Mouse (Mus musculus) ES-E14 (cell line): ENCODE measurements around the gene Nos1ap. TPM values are rescaled to one million over a fixed set of nuclear protein-coding genes. Genes with fewer than 3 reads are reported as not detected.

Experiments used
- DNase-seq: peaks from one replicate; pipeline ENCODE4 v3.0.0-alpha.2; 2013; ENCODE audit warnings: low read depth, low spot score
- H3K27ac ChIP-seq: 2 replicates; pipeline ENCODE4 v1.5.1; 2012; ENCODE audit warnings: low read depth, mild to moderate bottlenecking, low read length, moderate library complexity, mixed read lengths; ENCODE audit not compliant: poor library complexity, insufficient read depth, severe bottlenecking
- H3K36me3 ChIP-seq: 2 replicates; pipeline ENCODE4 v1.6.1; 2012; ENCODE audit warnings: mild to moderate bottlenecking, low read length, moderate library complexity, mixed read lengths; ENCODE audit not compliant: control insufficient read depth, poor library complexity, insufficient read depth, severe bottlenecking
- H3K4me1 ChIP-seq, 2 experiments: fragments of 150-350 bp in 1 of 2; sonication (generic) in 1 of 2; 2 replicates each; pipeline ENCODE4 v1.6.1; 2012; ENCODE audit warnings: low read length in 2 of 2, mild to moderate bottlenecking in 1 of 2, mixed read lengths in 1 of 2; ENCODE audit not compliant: control insufficient read depth in 2 of 2, insufficient read depth in 2 of 2, poor library complexity in 1 of 2
- H3K4me3 ChIP-seq, 2 experiments: fragments of 150-350 bp in 1 of 2; sonication (generic) in 1 of 2; 2 replicates each; pipeline ENCODE4 v1.5.1; 2012; ENCODE audit warnings: low read length in 2 of 2, low read depth in 1 of 2, mild to moderate bottlenecking in 1 of 2, mixed read lengths in 1 of 2; ENCODE audit not compliant: insufficient read depth in 1 of 2, poor library complexity in 1 of 2, severe bottlenecking in 1 of 2
- H3K9ac ChIP-seq: 2 replicates; pipeline ENCODE4 v1.6.1; 2012; ENCODE audit warnings: low read depth, mild to moderate bottlenecking, low read length, mixed read lengths; ENCODE audit not compliant: poor library complexity, insufficient read depth, severe bottlenecking
- H3K9me3 ChIP-seq: fragments of 150-350 bp; sonication (generic); 2 replicates; pipeline ENCODE4 v1.6.1; 2012; ENCODE audit warnings: low read depth, mild to moderate bottlenecking, low read length; ENCODE audit not compliant: control insufficient read depth, insufficient read depth
- CHD2 ChIP-seq: IDR thresholded peaks from 2 replicates; pipeline ENCODE4 v1.6.1; 2014; ENCODE audit warnings: mild to moderate bottlenecking, low read depth, low read length, inconsistent platforms
- HCFC1 ChIP-seq: IDR thresholded peaks from 2 replicates; pipeline ENCODE4 v1.6.1; 2012; ENCODE audit warnings: low read length, inconsistent platforms, borderline replicate concordance; ENCODE audit not compliant: insufficient read depth
- MAFK ChIP-seq: IDR thresholded peaks from 2 replicates; pipeline ENCODE4 v1.6.1; 2014; ENCODE audit warnings: mild to moderate bottlenecking, low read depth, low read length, inconsistent platforms; ENCODE audit not compliant: insufficient read depth
- ZC3H11A ChIP-seq: IDR thresholded peaks from 2 replicates; pipeline ENCODE4 v1.6.1; 2012; ENCODE audit warnings: low read depth, mild to moderate bottlenecking, inconsistent platforms, low read length, borderline replicate concordance
- ZNF384 ChIP-seq: IDR thresholded peaks from 2 replicates; pipeline ENCODE4 v1.6.1; 2012; ENCODE audit warnings: low read depth, low read length, inconsistent platforms
- in situ Hi-C, 2 experiments: fragments of 600-800 bp; cut with MboI; formaldehyde crosslinking; loops; one replicate each; pipeline ENCODE4 v1.15.1; 2025; ENCODE audit warnings: low sequenced_read_pairs in 2 of 2, inconsistent platforms in 1 of 2; ENCODE audit not compliant: unreplicated experiment in 2 of 2
- total RNA-seq: library from RNA; depleted of rRNA; stranded (reverse); fragments of 300-350 nt; gene quantifications from 2 replicates; pipeline ENCODE4 v1.2.3, GENCODE M21; 2012

The Nos1ap gene
- total RNA-seq, 1 experiment: 0.49 TPM

DNA sequence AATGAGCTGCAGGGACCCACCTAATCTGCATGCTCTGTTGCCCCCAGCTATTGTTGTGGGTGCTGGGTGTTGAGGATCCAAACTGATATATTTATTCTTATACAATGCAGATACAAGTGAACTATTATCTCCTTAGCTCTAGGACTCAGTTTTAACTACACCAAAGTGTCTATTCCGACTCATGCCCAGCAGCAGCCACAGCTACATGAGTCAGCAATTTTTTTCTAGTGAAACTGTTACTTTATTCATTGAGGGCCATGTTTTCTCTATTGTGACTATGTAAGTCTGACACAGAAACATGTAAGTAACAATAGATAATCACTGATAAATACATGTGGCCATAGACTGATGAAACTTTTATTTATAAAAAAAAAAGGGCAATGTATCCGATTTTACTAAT lies 184.5 kb downstream of the Nos1ap start:
- TF ChIP-seq CHD2 (no peak), MAFK (no peak), ZC3H11A (no peak), HCFC1 (no peak), ZNF384 (no peak)
- in situ Hi-C loops: no loop called here
- no peak overlapping the region for H3K27ac ChIP-seq
- no peak for DNase-seq
- H3K9me3 ChIP-seq: no peaks in the 10 kb centered on the region
- H3K4me3 ChIP-seq: no peak overlapping the region
- no peaks in the 10 kb centered on the region for H3K36me3 ChIP-seq
- H3K9ac ChIP-seq: no peak overlapping the region
- H3K4me1 ChIP-seq: peaks cover 0 to 2% of the 10 kb centered on the region in 2 experiments; a peak in 1 of 4 replicates

DNA sequence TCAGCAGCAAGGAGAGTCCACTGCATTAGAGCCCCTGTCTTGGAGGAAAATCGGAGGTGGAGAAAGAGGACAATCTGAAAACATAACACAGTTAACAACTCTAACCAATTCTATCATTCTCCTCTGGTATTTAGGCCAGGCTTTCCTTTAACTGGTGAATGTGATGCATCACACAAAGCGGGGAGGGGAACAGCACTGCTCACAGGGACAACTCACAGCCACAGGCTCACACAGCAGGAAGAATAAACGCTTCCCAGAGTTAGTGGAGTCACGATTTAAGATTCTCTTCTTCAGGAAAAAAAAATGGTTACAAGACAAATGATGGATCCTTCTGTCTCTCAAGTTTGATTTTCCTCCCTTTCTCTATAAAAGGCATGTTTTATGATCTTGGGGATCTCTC lies 187.0 kb downstream of the Nos1ap start:
- Histone ChIP-seq H3K9ac (no peak overlapping the region), H3K4me1 (no peaks in the 10 kb centered on the region), H3K9me3 (no peaks in the 10 kb centered on the region), H3K4me3 (no peak overlapping the region), H3K27ac (no peak overlapping the region), H3K36me3 (no peaks in the 10 kb centered on the region)
- TF ChIP-seq ZNF384 (no peak), HCFC1 (no peak), ZC3H11A (no peak), MAFK (no peak), CHD2 (no peak)
- no peak for DNase-seq
- in situ Hi-C loops: no loop called here

- no peak overlapping the region for H3K4me3 ChIP-seq
- H3K4me1 ChIP-seq: no peaks in the 10 kb centered on the region
- H3K9me3 ChIP-seq: no peaks in the 10 kb centered on the region
- no peak overlapping the region for H3K27ac ChIP-seq
- H3K9ac ChIP-seq: no peak overlapping the region
- H3K36me3 ChIP-seq: no peaks in the 10 kb centered on the region
- in situ Hi-C loops: no loop called here
- DNase-seq: no peak
- TF ChIP-seq ZC3H11A: no peak
- no peak for TF ChIP-seq ZNF384
- TF ChIP-seq HCFC1: no peak
- no peak for TF ChIP-seq CHD2
- no peak for TF ChIP-seq MAFK
Observed at GRCm38 (mm10) chr1:170398866-170399265, 190.8 kb downstream of the Nos1ap start.

DNA sequence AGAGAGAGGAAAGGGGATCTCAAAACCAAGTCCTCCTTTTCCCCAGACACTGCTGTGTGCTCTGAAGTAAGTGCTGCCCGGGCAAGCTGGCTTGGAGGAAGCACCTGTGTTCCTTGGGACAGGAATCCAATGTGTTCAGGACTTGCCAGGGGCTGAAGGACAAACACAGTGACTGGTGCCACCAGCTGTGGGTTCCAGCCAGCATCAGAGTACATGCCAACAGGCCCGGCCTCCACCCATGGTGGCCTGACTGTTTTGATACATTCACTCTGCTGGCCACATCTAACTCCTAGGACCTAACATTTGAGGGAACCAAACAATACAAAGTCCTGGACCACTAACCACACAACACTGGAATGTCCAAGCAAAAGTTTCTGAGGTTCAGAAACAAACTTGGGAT lies 194.6 kb downstream of the Nos1ap start:
- in situ Hi-C loops: no loop called here
- Histone ChIP-seq H3K36me3 (no peaks in the 10 kb centered on the region), H3K4me3 (no peak overlapping the region), H3K27ac (no peak overlapping the region), H3K4me1 (peaks cover 0 to 2% of the 10 kb centered on the region in 2 experiments; a peak in 1 of 4 replicates), H3K9me3 (no peaks in the 10 kb centered on the region), H3K9ac (no peak overlapping the region)
- no peak for DNase-seq
- TF ChIP-seq CHD2 (no peak), ZNF384 (no peak), ZC3H11A (no peak), HCFC1 (no peak), MAFK (no peak)

- H3K4me3 ChIP-seq: no peak overlapping the region
- no peak overlapping the region for H3K9ac ChIP-seq
- no peak overlapping the region for H3K27ac ChIP-seq
- H3K36me3 ChIP-seq: no peaks in the 10 kb centered on the region
- H3K9me3 ChIP-seq: no peaks in the 10 kb centered on the region
- H3K4me1 ChIP-seq: peaks cover 0 to 2% of the 10 kb centered on the region in 2 experiments; a peak in 1 of 4 replicates
- in situ Hi-C loops: no loop called here
- TF ChIP-seq ZNF384 (no peak), CHD2 (no peak), ZC3H11A (no peak), MAFK (no peak), HCFC1 (no peak)
- no peak for DNase-seq
Observed at GRCm38 (mm10) chr1:170394641-170395040, 195.0 kb downstream of the Nos1ap start.
